Mouse (Mus musculus) small intestine, adult 2 months (tissue): ENCODE data around the gene Spo11. TPM values are rescaled to one million over a fixed set of nuclear protein-coding genes. Genes with fewer than 3 reads are reported as not detected.
A peak's percentile ranks its signal among the peaks of the same experiment; 100 is the strongest.

ENCODE experiments used
- H3K27ac ChIP-seq: fragments of 200-500 bp; 2 replicates; pipeline ENCODE4 v1.5.1; 2012; ENCODE audit warnings: low read depth, low read length, control low read depth, inconsistent platforms; ENCODE audit not compliant: insufficient read depth
- H3K27me3 ChIP-seq: fragments of 200-500 bp; 2 replicates; pipeline ENCODE4 v1.6.1; 2012; ENCODE audit warnings: mild to moderate bottlenecking, moderate library complexity, low read length, inconsistent platforms; ENCODE audit not compliant: control insufficient read depth, insufficient read depth
- H3K36me3 ChIP-seq: fragments of 200-500 bp; 2 replicates; pipeline ENCODE4 v1.6.1; 2012; ENCODE audit warnings: mild to moderate bottlenecking, low read length, control low read depth, inconsistent platforms; ENCODE audit not compliant: control insufficient read depth, insufficient read depth
- H3K4me1 ChIP-seq: fragments of 200-500 bp; 2 replicates; pipeline ENCODE4 v1.6.1; 2012; ENCODE audit warnings: low read length, inconsistent platforms, mixed read lengths; ENCODE audit not compliant: control insufficient read depth, insufficient read depth, insufficient read length
- H3K4me3 ChIP-seq: fragments of 200-500 bp; 2 replicates; pipeline ENCODE4 v1.5.1; 2012; ENCODE audit warnings: low read depth, mild to moderate bottlenecking, control low read depth, inconsistent platforms, low read length, moderate library complexity
- CTCF ChIP-seq: fragments of 200-500 bp; IDR thresholded peaks from 2 replicates; pipeline ENCODE4 v1.5.1; 2012; ENCODE audit warnings: low read depth, mild to moderate bottlenecking, control low read depth, inconsistent platforms, low read length, moderate library complexity, mixed read lengths; ENCODE audit not compliant: insufficient replicate concordance, insufficient read length; ENCODE audit errors: extremely low read depth
- POLR2A ChIP-seq: fragments of 200-500 bp; IDR thresholded peaks from 2 replicates; pipeline ENCODE4 v1.6.1; 2012; ENCODE audit warnings: low read depth, mild to moderate bottlenecking, control low read depth, inconsistent platforms, low read length, moderate library complexity
- WGBS: fragments of 180-500 bp; shearing (Covaris S2); methylation state at CpG from one replicate; pipeline ENCODE4 v1.1.7; 2018; 5-methylcytosine and 5-hydroxymethylcytosine counted together
- polyA plus RNA-seq: library from polyadenylated mRNA; depleted of rRNA; stranded (reverse); fragments of >200 nt; gene quantifications from 2 replicates; pipeline ENCODE4 v1.2.3, GENCODE M21; 2012

The Spo11 gene
- polyA plus RNA-seq, 1 experiment, result 0.25 TPM

- Histone ChIP-seq H3K27me3 (no peaks in the 10 kb centered on the region), H3K36me3 (peaks cover 43% of the 10 kb centered on the region), H3K4me3 (no peak overlapping the region), H3K4me1 (peaks cover 12% of the 10 kb centered on the region), H3K27ac (no peak overlapping the region)
- WGBS, result 77% methylated on average over 7 of the region's 7 CpGs
- TF ChIP-seq POLR2A, result no peak
- no peak for TF ChIP-seq CTCF
Observed at GRCm38 (mm10) chr2:173014741-173015287, 37.3 kb downstream of the Spo11 start.

- peaks cover 16% of the 10 kb centered on the region for H3K4me1 ChIP-seq
- no peak overlapping the region for H3K27ac ChIP-seq
- H3K4me3 ChIP-seq, result no peak overlapping the region
- no peak for TF ChIP-seq POLR2A
- no peak for TF ChIP-seq CTCF
- peaks cover 21% of the 10 kb centered on the region for H3K36me3 ChIP-seq
- no peaks in the 10 kb centered on the region for H3K27me3 ChIP-seq
- WGBS, result 36% methylated on average over 6 of the region's 6 CpGs
Observed at GRCm38 (mm10) chr2:173017940-173018339, 40.4 kb downstream of the Spo11 start.

- Histone ChIP-seq H3K36me3 (peaks cover 15% of the 10 kb centered on the region), H3K27ac (no peak overlapping the region), H3K4me1 (peaks cover 22% of the 10 kb centered on the region)
Observed at GRCm38 (mm10) chr2:173018618-173019017, 41.1 kb downstream of the Spo11 start.

GRCm38 (mm10) chr2:173019322-173019721, 41.8 kb downstream of the Spo11 start:
- H3K4me1 ChIP-seq, result peaks cover 27% of the 10 kb centered on the region
- H3K36me3 ChIP-seq, result peaks cover 11% of the 10 kb centered on the region
- no peak overlapping the region for H3K27ac ChIP-seq
- TF ChIP-seq CTCF (no peak), POLR2A (no peak)
- H3K4me3 ChIP-seq, result peak overlapping the region; percentile 63
- no peaks in the 10 kb centered on the region for H3K27me3 ChIP-seq
- WGBS, result 20% methylated on average over 9 of the region's 9 CpGs

More at GRCm38 (mm10) chr2:173018618-173019017, 41.1 kb downstream of the Spo11 start:
- no peak overlapping the region for H3K4me3 ChIP-seq
- H3K27me3 ChIP-seq, result no peaks in the 10 kb centered on the region
- TF ChIP-seq POLR2A (no peak), CTCF (no peak)
- WGBS, result 18% methylated on average over 8 of the region's 8 CpGs

GRCm38 (mm10) chr2:173019790-173020189, 42.3 kb downstream of the Spo11 start:
- no peak overlapping the region for H3K27ac ChIP-seq
- H3K4me1 ChIP-seq, result peaks cover 32% of the 10 kb centered on the region
- WGBS, result under 1% methylated on average over 29 of the region's 29 CpGs
- peak overlapping the region; percentile 63 for H3K4me3 ChIP-seq
- TF ChIP-seq POLR2A (peak; percentile 13; the same call in 1 of the 2 replicates), CTCF (no peak)
- H3K27me3 ChIP-seq, result no peaks in the 10 kb centered on the region
- peaks cover 8% of the 10 kb centered on the region; the same call in 1 of the 2 replicates for H3K36me3 ChIP-seq

- TF ChIP-seq POLR2A (no peak), CTCF (no peak)
- H3K36me3 ChIP-seq, result peaks cover 6% of the 10 kb centered on the region; the same call in 1 of the 2 replicates
- peaks cover 38% of the 10 kb centered on the region for H3K4me1 ChIP-seq
- WGBS, result 59% methylated on average over 11 of the region's 11 CpGs
- peak within 1 kb of the TSS; percentile 63 for H3K4me3 ChIP-seq
- H3K27ac ChIP-seq, result no peak within 1 kb of the TSS
- H3K27me3 ChIP-seq, result no peaks in the 10 kb centered on the region
Observed at GRCm38 (mm10) chr2:173020430-173020829, 42.9 kb downstream of the Spo11 start, which contains the start of gene Rbm38. Gene Rbm38 (plus strand): TSS chr2:173020498.

- peaks cover 3% of the 10 kb centered on the region; the same call in 1 of the 2 replicates for H3K36me3 ChIP-seq
- peak; percentile 99 for TF ChIP-seq POLR2A
- no peak for TF ChIP-seq CTCF
- peak overlapping the region; percentile 85 for H3K4me3 ChIP-seq
- under 1% methylated on average over 54 of the region's 54 CpGs for WGBS
- peaks cover 47% of the 10 kb centered on the region for H3K4me1 ChIP-seq
- H3K27me3 ChIP-seq, result no peaks in the 10 kb centered on the region
- peak overlapping the region; percentile 19 for H3K27ac ChIP-seq
Observed at GRCm38 (mm10) chr2:173021633-173022055, 44.1 kb downstream of the Spo11 start.
